Mouse (Mus musculus) kidney, postnatal 0 days (tissue): Measurements from ENCODE around the gene Ttf1. TPM values are rescaled to one million over a fixed set of nuclear protein-coding genes. Genes with fewer than 3 reads are reported as not detected.

Experiments used
- ATAC-seq: fragments of 200-750 bp; cut with Nextera tagmentation; replicated peaks from 2 replicates; pipeline ENCODE4 v1.8.0; 2017; ENCODE audit warnings: low read depth, moderate number of reproducible peaks, moderate TSS enrichment, moderate library complexity; ENCODE audit not compliant: low FRiP score
- DNase-seq: peaks from one replicate; pipeline ENCODE4 v3.0.0-alpha.2; 2016; ENCODE audit warnings: low spot score
- H3K27ac ChIP-seq: fragments of 300-500 bp; sonication (generic); 2 replicates; pipeline ENCODE4 v1.5.1; 2014; ENCODE audit warnings: mild to moderate bottlenecking
- H3K27me3 ChIP-seq: fragments of 300-500 bp; sonication (generic); 2 replicates; pipeline ENCODE4 v1.6.1; 2014; ENCODE audit warnings: low read length, mixed read lengths; ENCODE audit not compliant: insufficient read depth
- H3K36me3 ChIP-seq: fragments of 300-500 bp; sonication (generic); 2 replicates; pipeline ENCODE4 v1.6.1; 2014; ENCODE audit warnings: low read length, mixed read lengths; ENCODE audit not compliant: insufficient read depth
- H3K4me1 ChIP-seq: fragments of 300-500 bp; sonication (generic); replicated peaks from 2 replicates; pipeline ENCODE4 v1.6.1; 2014; ENCODE audit warnings: antibody characterized with exemption, low read length, mixed read lengths; ENCODE audit not compliant: insufficient read depth
- H3K4me2 ChIP-seq: fragments of 300-500 bp; sonication (generic); 2 replicates; pipeline ENCODE4 v1.6.1; 2014; ENCODE audit warnings: mild to moderate bottlenecking, low read length, moderate library complexity, mixed read lengths
- H3K4me3 ChIP-seq: fragments of 300-500 bp; sonication (generic); replicated peaks from 2 replicates; pipeline ENCODE4 v1.5.1; 2014; ENCODE audit warnings: low read depth, low read length
- H3K9ac ChIP-seq: fragments of 300-500 bp; sonication (generic); 2 replicates; pipeline ENCODE4 v1.6.1; 2014; ENCODE audit warnings: low read depth, low read length
- H3K9me3 ChIP-seq: fragments of 300-500 bp; sonication (generic); replicated peaks from 2 replicates; pipeline ENCODE4 v1.6.1; 2016; ENCODE audit warnings: low read length, inconsistent platforms, mixed read lengths
- CTCF ChIP-seq: IDR thresholded peaks from 2 replicates; pipeline ENCODE4 v1.5.1; 2016; ENCODE audit warnings: antibody characterized with exemption, low read depth, mild to moderate bottlenecking, moderate library complexity
- WGBS: fragments of 180-500 bp; shearing (Covaris S2); extraction: QIAGEN DNeasy Blood & Tissue Kit; methylation state at CpG from one replicate; pipeline ENCODE4 v1.1.7; 2014; 5-methylcytosine and 5-hydroxymethylcytosine counted together
- polyA plus RNA-seq: library from polyadenylated mRNA; unstranded; fragments of >200 nt; fragmentation: Nextera tagmentation; extraction: Ambion mirVana; gene quantifications from 2 replicates; pipeline ENCODE4 v1.2.1, GENCODE M21; 2015

Ttf1 gene
- polyA plus RNA-seq = 6.6 and 7.0 TPM in 2 replicates

- 0 out of 2 replicates have a peak, but pooled peaks have one; percentile 25 for TF ChIP-seq CTCF
- no peaks in the 10 kb centered on the region for H3K4me1 ChIP-seq
- peak within 1 kb of the TSS; percentile 90 for H3K27ac ChIP-seq
- H3K4me3 ChIP-seq = peak within 1 kb of the TSS; percentile 77
- H3K9me3 ChIP-seq = no peaks in the 10 kb centered on the region
- DNase-seq (peak; percentile 98), ATAC-seq (peak; percentile 94)
- peak within 1 kb of the TSS; percentile 68 for H3K9ac ChIP-seq
- H3K4me2 ChIP-seq = peak within 1 kb of the TSS; percentile 74
- H3K27me3 ChIP-seq = no peaks in the 10 kb centered on the region
- under 1% methylated on average over 41 of the region's 41 CpGs for WGBS
- no peaks in the 10 kb centered on the region for H3K36me3 ChIP-seq
These were observed at the start of gene Ttf1 for GRCm38 (mm10) chr2:29060135-29060597. Gene Ttf1, plus strand, starts transcription at chr2:29060262.

DNA sequence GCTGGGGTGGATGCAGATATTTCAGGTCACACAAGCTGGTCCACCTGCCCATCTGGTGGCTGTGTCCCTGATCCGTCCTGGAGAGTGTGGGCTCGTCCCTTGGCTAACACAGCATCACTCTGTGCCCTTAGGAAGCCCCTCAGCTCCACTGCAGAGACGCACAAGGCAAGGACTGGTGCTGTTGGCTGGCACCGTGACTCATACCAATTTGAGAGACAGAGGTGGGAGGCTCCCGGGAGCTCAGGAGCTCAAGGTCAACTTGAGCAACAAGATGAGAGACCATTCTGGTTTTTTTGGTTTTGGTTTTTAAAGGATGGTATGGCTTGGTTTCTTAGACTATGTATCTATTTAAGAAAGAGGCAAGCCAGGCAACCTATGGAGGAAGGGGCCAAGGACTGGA lies 47.5 kb upstream of the Ttf1 start:
- Histone ChIP-seq H3K4me2 (no peak overlapping the region), H3K9ac (no peak overlapping the region), H3K36me3 (no peaks in the 10 kb centered on the region), H3K4me1 (no peaks in the 10 kb centered on the region), H3K27ac (no peak overlapping the region), H3K9me3 (no peaks in the 10 kb centered on the region), H3K4me3 (no peak overlapping the region), H3K27me3 (no peaks in the 10 kb centered on the region)
- ATAC-seq = no peak
- WGBS = 82% methylated on average over 5 of the region's 5 CpGs
- TF ChIP-seq CTCF = no peak
- no peak for DNase-seq

DNA sequence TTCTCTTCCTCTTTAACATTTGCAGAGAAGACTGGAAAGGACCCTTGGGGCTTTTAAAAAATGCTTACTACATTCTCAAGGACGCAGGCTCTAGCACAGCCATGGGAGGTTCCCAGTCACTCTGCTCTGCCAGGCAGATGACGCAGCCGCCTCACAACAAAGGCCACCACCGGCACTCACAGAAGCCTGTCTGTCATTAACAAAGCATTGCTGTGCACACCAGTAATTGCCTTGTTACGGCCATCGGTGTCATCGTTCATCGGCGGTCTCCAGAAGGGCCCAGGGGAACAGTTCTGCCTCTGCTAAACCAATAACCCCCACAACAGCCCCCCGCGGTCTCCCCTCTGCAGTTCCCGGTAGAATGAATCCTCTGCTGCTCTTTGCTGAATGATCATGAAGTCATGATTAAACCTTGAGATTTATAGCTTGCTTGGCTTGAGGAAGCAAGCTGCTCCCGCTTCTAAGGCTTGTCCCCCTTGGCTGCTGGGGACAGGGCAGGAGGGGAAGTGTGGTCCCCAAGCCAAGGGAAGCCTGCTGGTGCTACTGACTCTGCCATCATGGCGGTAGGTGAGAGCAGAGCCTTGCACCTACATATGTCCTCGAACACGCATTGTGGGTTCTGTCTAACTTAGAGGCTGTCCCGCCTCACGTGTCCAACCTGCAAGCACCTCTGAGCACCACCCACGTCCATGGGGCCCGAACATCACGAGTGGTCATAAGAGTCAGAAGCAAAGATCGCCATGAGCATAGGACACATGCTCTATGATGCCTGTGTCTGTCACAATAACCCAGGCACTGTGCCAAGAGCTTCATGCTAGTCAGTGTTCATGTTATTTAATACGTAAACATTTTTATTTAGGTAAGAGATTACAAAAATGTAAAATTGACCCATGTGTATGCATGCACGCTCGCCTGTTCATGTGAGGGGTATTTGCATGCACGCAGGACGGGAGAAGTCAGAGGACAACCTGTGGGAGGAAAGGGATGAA lies 43.2 kb upstream of the Ttf1 start:
- H3K4me3 ChIP-seq = no peak overlapping the region
- H3K9me3 ChIP-seq = no peaks in the 10 kb centered on the region
- ATAC-seq (no peak), DNase-seq (peak; percentile 15)
- no peaks in the 10 kb centered on the region for H3K4me1 ChIP-seq
- WGBS = 38% methylated on average over 27 of the region's 27 CpGs
- H3K4me2 ChIP-seq = peak overlapping the region; percentile 8; the same call in 1 of the 2 replicates
- no peak overlapping the region for H3K9ac ChIP-seq
- no peak for TF ChIP-seq CTCF
- no peak overlapping the region for H3K27ac ChIP-seq
- peaks cover 7% of the 10 kb centered on the region; the same call in 1 of the 2 replicates for H3K27me3 ChIP-seq
- H3K36me3 ChIP-seq = no peaks in the 10 kb centered on the region

- Histone ChIP-seq H3K27me3 (peaks cover 9% of the 10 kb centered on the region; the same call in 1 of the 2 replicates), H3K9me3 (no peaks in the 10 kb centered on the region), H3K27ac (no peak overlapping the region), H3K36me3 (no peaks in the 10 kb centered on the region), H3K4me1 (no peaks in the 10 kb centered on the region), H3K4me2 (no peak overlapping the region), H3K9ac (no peak overlapping the region), H3K4me3 (no peak overlapping the region)
- no peak for TF ChIP-seq CTCF
- ATAC-seq = no peak
- DNase-seq = no peak
- WGBS = 41% methylated on average over 5 of the region's 5 CpGs
These were observed 41.4 kb upstream of the Ttf1 start for GRCm38 (mm10) chr2:29018680-29019079.

GRCm38 (mm10) chr2:29021025-29021424 lies 39.0 kb upstream of the Ttf1 start:
- TF ChIP-seq CTCF = no peak
- peak; percentile 63 for DNase-seq
- H3K4me2 ChIP-seq = no peak overlapping the region
- no peaks in the 10 kb centered on the region for H3K9me3 ChIP-seq
- no peaks in the 10 kb centered on the region for H3K4me1 ChIP-seq
- ATAC-seq = no peak
- H3K27ac ChIP-seq = no peak overlapping the region
- H3K27me3 ChIP-seq = peaks cover 9% of the 10 kb centered on the region; the same call in 1 of the 2 replicates
- no peak overlapping the region for H3K9ac ChIP-seq
- H3K4me3 ChIP-seq = no peak overlapping the region
- no peaks in the 10 kb centered on the region for H3K36me3 ChIP-seq
- WGBS = 11% methylated on average over 17 of the region's 17 CpGs

- Histone ChIP-seq H3K4me2 (no peak overlapping the region), H3K9me3 (no peaks in the 10 kb centered on the region), H3K4me3 (no peak overlapping the region), H3K27me3 (peaks cover 9% of the 10 kb centered on the region; the same call in 1 of the 2 replicates), H3K27ac (no peak overlapping the region), H3K36me3 (no peaks in the 10 kb centered on the region), H3K4me1 (no peaks in the 10 kb centered on the region), H3K9ac (no peak overlapping the region)
- TF ChIP-seq CTCF = no peak
- 88% methylated on average over 7 of the region's 7 CpGs for WGBS
- no peak for ATAC-seq
- no peak for DNase-seq
These were observed 37.1 kb upstream of the Ttf1 start for GRCm38 (mm10) chr2:29023001-29023400.
